Mouse (Mus musculus): ENCODE data around the gene Zcchc8.

DNA sequence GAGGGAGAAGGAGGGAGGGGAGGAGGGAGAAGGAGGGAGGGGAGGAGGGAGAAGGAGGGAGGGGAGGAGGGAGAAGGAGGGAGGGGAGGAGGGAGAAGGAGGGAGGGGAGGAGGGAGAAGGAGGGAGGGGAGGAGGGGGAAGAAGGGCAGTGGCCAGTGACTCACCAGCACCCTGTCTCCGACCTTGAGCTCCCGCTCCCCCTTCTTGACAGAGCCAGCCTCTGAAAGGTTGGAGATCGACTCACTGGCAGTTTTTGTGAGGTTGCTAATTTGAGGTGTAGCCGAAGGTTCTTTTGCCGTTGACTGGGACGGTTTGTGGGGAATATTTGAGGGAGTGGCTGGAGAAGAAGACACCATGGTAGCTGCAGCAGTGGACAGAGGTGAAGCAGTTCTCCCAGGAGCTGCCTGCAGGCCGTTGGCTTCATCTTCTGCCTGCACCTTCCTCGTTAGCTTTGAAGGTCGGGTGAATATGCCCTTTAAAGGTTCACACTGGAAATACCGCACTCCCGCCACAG, 67.6 kb downstream of the Zcchc8 start:
- TF ChIP-seq CTCF (IDR thresholded peaks at IDR 0.05; ENCODE audit: borderline replicate concordance, extremely low read depth, insufficient read depth, insufficient read length) (no peak), POLR2A (IDR thresholded peaks at IDR 0.05; ENCODE audit: borderline replicate concordance, extremely low read depth, insufficient read depth, insufficient read length, poor library complexity, severe bottlenecking) (no peak)
